Mouse (Mus musculus): Measurements from ENCODE around the gene Olfr298. TPM values are rescaled to one million over a fixed set of nuclear protein-coding genes. Genes with fewer than 3 reads are reported as not detected.

Olfr298 gene
- polyA plus RNA-seq (2012; rRNA removed; ENCODE audit: low replicate concordance) = not detected in 2 replicates

DNA sequence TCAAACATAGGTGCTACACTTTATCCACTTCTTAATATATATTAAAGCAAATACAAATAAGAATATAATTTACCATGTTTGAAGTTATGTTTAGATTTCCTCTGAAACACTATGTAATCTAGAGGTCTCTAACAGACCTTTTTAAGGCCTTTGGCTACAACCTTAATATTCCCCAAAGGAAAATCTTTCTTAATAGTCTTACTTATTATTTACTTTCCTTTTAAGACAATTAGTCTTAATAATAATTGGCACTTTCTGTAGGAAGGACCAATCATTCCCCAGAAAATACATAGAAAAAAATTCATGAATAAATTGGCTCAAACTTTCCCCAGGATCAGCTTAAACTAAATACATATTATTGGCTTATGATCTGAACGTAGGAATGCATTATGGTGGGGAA is at the start of gene Olfr298:
Gene Olfr298 (minus strand): TSS at position 101 of the 400 bp plus-strand sequence.

DNA sequence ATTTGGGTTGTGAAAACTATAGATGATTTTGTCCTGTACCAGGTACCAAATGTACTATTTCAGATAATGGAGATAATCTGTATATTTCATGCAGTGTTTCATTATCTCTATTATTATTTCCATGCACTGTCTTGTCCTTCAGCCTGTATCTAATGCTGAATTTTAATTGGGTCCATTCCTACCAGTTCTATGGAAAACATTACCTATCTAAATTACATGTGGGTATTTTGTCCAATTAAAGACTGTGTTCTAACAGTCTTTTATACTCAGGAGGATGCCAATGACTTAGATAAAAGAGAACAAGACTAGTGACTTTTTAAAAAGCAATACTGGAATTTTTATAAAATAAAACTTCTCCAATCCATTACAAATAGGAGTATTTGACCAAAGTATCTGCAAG is 27.4 kb upstream of the Olfr298 start, which contains the start of gene Olfr297:
Gene Olfr297 (plus strand): TSS at position 301 of the 400 bp plus-strand sequence.

DNA sequence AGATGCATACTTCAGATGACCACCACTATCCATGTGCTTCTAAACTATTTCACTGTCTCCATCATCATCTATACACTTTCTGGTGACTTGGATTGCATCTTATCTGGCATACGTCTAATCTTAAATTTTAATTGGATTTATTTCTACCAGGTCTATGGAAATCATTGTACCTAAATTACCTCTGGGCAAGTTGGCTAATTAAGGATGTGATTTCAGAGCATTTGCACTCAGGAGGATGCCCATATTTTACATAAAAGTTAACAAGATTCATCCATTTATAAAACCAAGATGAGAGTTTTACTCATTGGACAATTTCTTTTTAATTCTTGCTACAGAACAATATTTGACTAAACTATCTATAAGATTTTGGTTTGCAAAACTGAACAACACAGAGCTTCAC is 32.7 kb downstream of the Olfr298 start, which contains the start of gene Olfr299:
Gene Olfr299 (plus strand): TSS at position 301 of the 400 bp plus-strand sequence.

Other genes with a start within 250 kb of the Olfr298 start
- not detected in 2 replicates for gene Vmn2r76, start 246.2 kb downstream of the Olfr298 start, polyA plus RNA-seq (2012; rRNA removed; ENCODE audit: low replicate concordance)
- gene Olfr310, start 215.3 kb downstream of the Olfr298 start, polyA plus RNA-seq (2012; rRNA removed; ENCODE audit: low replicate concordance) = not detected in 2 replicates
- not detected in 2 replicates for gene Olfr309, start 178.8 kb downstream of the Olfr298 start, polyA plus RNA-seq (2012; rRNA removed; ENCODE audit: low replicate concordance)
- not detected in 2 replicates for gene Olfr308, start 166.9 kb downstream of the Olfr298 start, polyA plus RNA-seq (2012; rRNA removed; ENCODE audit: low replicate concordance)
- gene Olfr307, start 154.9 kb downstream of the Olfr298 start, polyA plus RNA-seq (2012; rRNA removed; ENCODE audit: low replicate concordance) = not detected in 2 replicates
- gene Olfr305, start 125.6 kb downstream of the Olfr298 start, polyA plus RNA-seq (2012; rRNA removed; ENCODE audit: low replicate concordance) = not detected in 2 replicates
- not detected in 2 replicates for gene Olfr304, start 105.8 kb downstream of the Olfr298 start, polyA plus RNA-seq (2012; rRNA removed; ENCODE audit: low replicate concordance)
- gene Olfr303, start 94.7 kb downstream of the Olfr298 start, polyA plus RNA-seq (2012; rRNA removed; ENCODE audit: low replicate concordance) = not detected in 2 replicates
- not detected in 2 replicates for gene Olfr301, start 88.6 kb downstream of the Olfr298 start, polyA plus RNA-seq (2012; rRNA removed; ENCODE audit: low replicate concordance)
- not detected in 2 replicates for gene Olfr299, start 32.6 kb downstream of the Olfr298 start, polyA plus RNA-seq (2012; rRNA removed; ENCODE audit: low replicate concordance)
- gene Olfr297, start 27.5 kb upstream of the Olfr298 start, polyA plus RNA-seq (2012; rRNA removed; ENCODE audit: low replicate concordance) = not detected in 2 replicates
- gene Olfr295, start 91.4 kb upstream of the Olfr298 start, polyA plus RNA-seq (2012; rRNA removed; ENCODE audit: low replicate concordance) = not detected in 2 replicates
- gene Olfr294, start 124.2 kb upstream of the Olfr298 start, polyA plus RNA-seq (2012; rRNA removed; ENCODE audit: low replicate concordance) = not detected in 2 replicates
- gene Olfr293, start 156.6 kb upstream of the Olfr298 start, polyA plus RNA-seq (2012; rRNA removed; ENCODE audit: low replicate concordance) = not detected in 2 replicates
- not detected in 2 replicates for gene Olfr292, start 195.8 kb upstream of the Olfr298 start, polyA plus RNA-seq (2012; rRNA removed; ENCODE audit: low replicate concordance)

Measured in mammary gland, adult 2 months (tissue).